In the genomic region with DNA sequence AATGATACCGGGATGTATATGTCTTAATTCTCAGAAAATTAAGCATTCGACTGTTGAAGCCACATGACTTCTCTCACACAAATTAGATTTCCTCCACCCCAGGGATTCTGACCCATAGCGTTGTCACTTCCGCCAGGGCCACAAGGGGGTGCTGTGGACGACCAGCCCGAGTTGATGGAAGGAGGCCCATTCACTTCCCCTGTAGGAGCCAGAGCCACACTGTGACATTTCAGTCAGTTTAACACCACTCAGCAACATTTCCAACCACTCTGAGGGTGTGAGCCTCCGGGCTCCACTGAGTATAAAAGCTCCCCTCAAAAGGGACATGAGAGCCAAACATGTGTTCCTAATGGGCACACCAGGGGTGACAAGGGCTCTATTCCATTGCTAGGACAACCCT, we compare ENCODE assay signal across 8 mouse cellular contexts. TPM values are rescaled to one million over a fixed set of nuclear protein-coding genes. Genes with fewer than 3 reads are reported as not detected.
DNase-seq lines count a peak whose midpoint lies in the region; ATAC-seq and TF ChIP-seq lines count a peak whose summit lies in the region.

No protein-coding gene starts in this region.

- no peak overlapping the region for H3K27ac ChIP-seq in embryonic fibroblast, embryonic 13.5 days (ENCODE audit: insufficient read depth, low read length)
- H3K27ac ChIP-seq in heart, postnatal 0 days (ENCODE audit: low read depth): peak overlapping the region; percentile 49
- H3K27ac ChIP-seq in lung, postnatal 0 days (ENCODE audit: low read length): 0 out of 2 replicates have a peak overlapping the region, but pooled peaks have one; percentile 23

- H3K4me1 ChIP-seq in embryonic fibroblast, embryonic 13.5 days (ENCODE audit: control insufficient read depth, insufficient read depth, low read length): no peaks in the 10 kb centered on the region
- H3K4me1 ChIP-seq in heart, postnatal 0 days (ENCODE audit: control insufficient read depth, insufficient read depth): peaks cover 3% of the 10 kb centered on the region
- 0 out of 2 replicates have a peak, but pooled peaks cover 3% of the 10 kb centered on the region for H3K4me1 ChIP-seq in lung, postnatal 0 days (ENCODE audit: insufficient read depth, low read depth, low read length)

- H3K9ac ChIP-seq in heart, postnatal 0 days (replicated peaks; ENCODE audit: low read depth, low read length): no peak overlapping the region
- H3K9ac ChIP-seq in lung, postnatal 0 days (replicated peaks; ENCODE audit: low read depth): no peak overlapping the region

- TF ChIP-seq EP300 in heart, postnatal 0 days (IDR thresholded peaks at IDR 0.05; ENCODE audit: low read depth): no peak
- TF ChIP-seq EP300 in lung, postnatal 0 days (IDR thresholded peaks at IDR 0.05): no peak

- no peak overlapping the region for H3K4me2 ChIP-seq in heart, postnatal 0 days (ENCODE audit: low read depth, low read length)
- no peak overlapping the region for H3K4me2 ChIP-seq in lung, postnatal 0 days (replicated peaks; ENCODE audit: low read depth, low read length)

- no peaks in the 10 kb centered on the region for H3K36me3 ChIP-seq in heart, postnatal 0 days (replicated peaks; ENCODE audit: control insufficient read depth, insufficient read depth, low read length)
- no peaks in the 10 kb centered on the region for H3K36me3 ChIP-seq in lung, postnatal 0 days (ENCODE audit: insufficient read depth, low read length)

- no peak for TF ChIP-seq POLR2A in embryonic fibroblast, embryonic 13.5 days (IDR thresholded peaks at IDR 0.05; ENCODE audit: low read depth, low read length)

- DNase-seq in ES-CJ7 (ENCODE audit: low read depth, low spot score): peak; percentile 76
- DNase-seq in adrenal gland, postnatal 25 days: peak; percentile 58
- peak; percentile 23 for DNase-seq in heart, postnatal 0 days (ENCODE audit: low spot score)
- peak; percentile 82 to 83 for DNase-seq in kidney, postnatal 4 days
- DNase-seq in lung, postnatal 0 days (ENCODE audit: low spot score): peak; percentile 37
- DNase-seq in right cerebral cortex, postnatal 10 days (ENCODE audit: low spot score in 2 of 2): peak; percentile 57 to 72

- TF ChIP-seq CTCF in embryonic fibroblast, embryonic 13.5 days (IDR thresholded peaks at IDR 0.05; ENCODE audit: borderline replicate concordance, insufficient read depth, low read length): peak; percentile 61; the same call in 1 of the 2 replicates
- TF ChIP-seq CTCF in heart, postnatal 0 days (IDR thresholded peaks at IDR 0.05; ENCODE audit: low read depth): peak; percentile 60
- TF ChIP-seq CTCF in lung, postnatal 0 days (IDR thresholded peaks at IDR 0.05): peak; percentile 77

- no peaks in the 10 kb centered on the region for H3K27me3 ChIP-seq in heart, postnatal 0 days (ENCODE audit: control insufficient read depth, insufficient read depth, low read length)
- no peaks in the 10 kb centered on the region for H3K27me3 ChIP-seq in lung, postnatal 0 days (replicated peaks; ENCODE audit: insufficient read depth, low read length)

- peak; percentile 61 for ATAC-seq in heart, postnatal 0 days (ENCODE audit: insufficient read depth, low read depth)
- peak; percentile 59; the same call in 1 of the 2 replicates for ATAC-seq in lung, postnatal 0 days
- ATAC-seq in megakaryocyte, adult 5-6 weeks (ENCODE audit: poor library complexity, severe bottlenecking): no peak

- no peak overlapping the region for H3K4me3 ChIP-seq in embryonic fibroblast, embryonic 13.5 days (ENCODE audit: insufficient read depth, low read length)
- H3K4me3 ChIP-seq in heart, postnatal 0 days (ENCODE audit: low read depth, low read length): no peak overlapping the region
- H3K4me3 ChIP-seq in lung, postnatal 0 days (ENCODE audit: low read depth, low read length): no peak overlapping the region

- 66% methylated on average over 7 of the region's 7 CpGs for WGBS in heart, postnatal 0 days
- 71% methylated on average over 7 of the region's 7 CpGs for WGBS in lung, postnatal 0 days

- H3K9me3 ChIP-seq in heart, postnatal 0 days (replicated peaks; ENCODE audit: control insufficient read depth, low read length): no peaks in the 10 kb centered on the region
- no peaks in the 10 kb centered on the region for H3K9me3 ChIP-seq in lung, postnatal 0 days (ENCODE audit: low read length)

RNA-seq across cellular contexts. Expression of gene Arl4c, which starts 54.6 kb away (rescaled TPM):
- total RNA-seq in adrenal gland, postnatal 25 days (2021): 11.0 and 12.0 TPM in 2 replicates
- polyA plus RNA-seq in embryonic fibroblast, embryonic 13.5 days (2011; ENCODE audit: insufficient read length, low read depth, missing spikeins): 36.4 and 60.3 TPM in 2 replicates
- 20.9 and 23.4 TPM in 2 replicates for total RNA-seq in heart, postnatal 0 days (2014; rRNA removed; ENCODE audit: low replicate concordance)
- 6.0 and 6.2 TPM in 2 replicates for polyA plus RNA-seq in heart, postnatal 0 days (2015; fragmentation: Nextera tagmentation; extraction: Ambion mirVana)
- 24.9 and 28.1 TPM in 2 replicates for polyA plus RNA-seq in lung, postnatal 0 days (2015; fragmentation: Nextera tagmentation; extraction: Ambion mirVana)
- total RNA-seq in megakaryocyte, adult 5-6 weeks (2015): 25.3 and 27.4 TPM in 2 replicates
- total RNA-seq in megakaryocyte, adult 5-6 weeks (2017): 36.0 and 39.1 TPM in 2 replicates

Comparison
In these comparisons a context has a peak if more than half of its experiments do, and no peak if none do; other contexts are left out.
1. DNase-seq: peak in every context shown above with its lines; median percentile 82 in kidney, postnatal 4 days; 76 in ES-CJ7; 64 in right cerebral cortex, postnatal 10 days; 58 in adrenal gland, postnatal 25 days; 37 in lung, postnatal 0 days; 23 in heart, postnatal 0 days.